Mouse (Mus musculus): ENCODE data around the gene Rnf157.

DNA sequence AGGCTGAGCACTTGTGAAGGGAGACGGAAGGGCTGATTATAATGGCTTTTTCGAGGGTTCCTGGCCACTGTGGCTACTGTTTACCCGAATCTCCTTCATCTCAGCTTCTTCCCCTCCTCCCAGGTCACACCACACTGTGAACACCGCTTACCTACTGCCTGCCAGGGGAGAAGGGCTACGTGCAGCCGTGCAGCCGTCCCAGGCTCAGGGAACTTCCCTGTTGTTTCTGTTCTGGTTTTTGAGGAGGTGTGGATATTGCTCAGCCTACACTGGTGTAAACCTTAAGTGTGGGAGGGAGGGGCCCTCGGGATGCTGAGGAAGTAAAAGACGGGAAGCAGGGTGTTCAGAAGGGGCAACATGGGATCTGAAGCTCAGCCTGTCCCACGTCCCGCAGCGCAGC is 75.8 kb downstream of the Rnf157 start:
- no peak for TF ChIP-seq CTCF (IDR thresholded peaks at IDR 0.05; ENCODE audit: borderline replicate concordance, insufficient read depth, low read length)
- TF ChIP-seq POLR2A (IDR thresholded peaks at IDR 0.05; ENCODE audit: low read depth, low read length): no peak
